Mouse (Mus musculus) adrenal gland, postnatal 14 days (tissue): ENCODE data around the gene Napa. TPM values are rescaled to one million over a fixed set of nuclear protein-coding genes. Genes with fewer than 3 reads are reported as not detected.

Experiments
- DNase-seq: peaks from one replicate; pipeline ENCODE4 v3.0.0; 2021; ENCODE audit warnings: mixed read lengths
- total RNA-seq: library from RNA; stranded (reverse); gene quantifications from 2 replicates; pipeline ENCODE4 v1.2.3, GENCODE M21; 2021

Gene Napa
- total RNA-seq, 1 experiment from 2014 or later = 128 TPM

GRCm38 (mm10) chr7:16132161-16132581 is 33.9 kb downstream of the Napa start:
- DNase-seq = no peak

- no peak for DNase-seq
Measured at GRCm38 (mm10) chr7:16132926-16133325, 34.7 kb downstream of the Napa start.

DNA sequence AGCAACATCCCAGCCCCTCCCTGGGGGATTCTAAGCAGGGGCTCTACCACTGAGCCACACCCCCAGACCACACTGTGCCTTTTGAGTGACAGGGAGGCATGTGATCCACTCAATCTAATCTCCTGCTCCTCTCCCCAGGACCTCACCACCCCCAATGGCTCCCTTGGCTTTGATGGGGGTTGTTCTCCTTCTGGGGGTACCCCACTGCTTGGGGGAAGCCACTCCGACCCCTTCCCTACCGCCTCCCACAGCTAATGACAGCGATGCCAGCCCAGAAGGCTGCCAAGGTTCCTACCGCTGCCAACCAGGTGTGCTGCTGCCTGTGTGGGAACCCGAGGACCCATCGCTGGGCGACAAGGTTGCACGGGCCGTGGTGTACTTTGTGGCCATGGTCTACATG is 35.4 kb downstream of the Napa start:
- no peak for DNase-seq

DNA sequence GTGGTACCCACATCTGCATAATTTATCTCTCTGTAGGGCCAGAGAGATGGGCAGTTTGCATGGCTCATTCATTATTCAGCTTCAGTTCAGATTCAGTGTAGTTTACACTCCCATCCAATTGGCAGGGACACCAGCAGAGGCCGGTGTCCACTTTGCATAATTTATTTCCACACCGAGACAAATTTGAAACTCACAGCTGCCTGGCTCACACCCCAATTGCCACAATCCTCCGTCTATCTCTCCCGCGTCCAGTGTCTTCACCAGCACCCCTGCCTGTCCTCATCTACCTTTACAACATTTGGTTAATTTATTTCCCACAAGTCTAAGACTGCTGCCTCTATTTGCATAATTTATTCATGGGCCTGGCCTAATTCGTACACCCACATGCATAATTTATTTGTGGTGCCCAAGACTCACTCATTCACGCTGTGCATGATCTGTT is 36.7 kb downstream of the Napa start:
- no peak for DNase-seq

DNA sequence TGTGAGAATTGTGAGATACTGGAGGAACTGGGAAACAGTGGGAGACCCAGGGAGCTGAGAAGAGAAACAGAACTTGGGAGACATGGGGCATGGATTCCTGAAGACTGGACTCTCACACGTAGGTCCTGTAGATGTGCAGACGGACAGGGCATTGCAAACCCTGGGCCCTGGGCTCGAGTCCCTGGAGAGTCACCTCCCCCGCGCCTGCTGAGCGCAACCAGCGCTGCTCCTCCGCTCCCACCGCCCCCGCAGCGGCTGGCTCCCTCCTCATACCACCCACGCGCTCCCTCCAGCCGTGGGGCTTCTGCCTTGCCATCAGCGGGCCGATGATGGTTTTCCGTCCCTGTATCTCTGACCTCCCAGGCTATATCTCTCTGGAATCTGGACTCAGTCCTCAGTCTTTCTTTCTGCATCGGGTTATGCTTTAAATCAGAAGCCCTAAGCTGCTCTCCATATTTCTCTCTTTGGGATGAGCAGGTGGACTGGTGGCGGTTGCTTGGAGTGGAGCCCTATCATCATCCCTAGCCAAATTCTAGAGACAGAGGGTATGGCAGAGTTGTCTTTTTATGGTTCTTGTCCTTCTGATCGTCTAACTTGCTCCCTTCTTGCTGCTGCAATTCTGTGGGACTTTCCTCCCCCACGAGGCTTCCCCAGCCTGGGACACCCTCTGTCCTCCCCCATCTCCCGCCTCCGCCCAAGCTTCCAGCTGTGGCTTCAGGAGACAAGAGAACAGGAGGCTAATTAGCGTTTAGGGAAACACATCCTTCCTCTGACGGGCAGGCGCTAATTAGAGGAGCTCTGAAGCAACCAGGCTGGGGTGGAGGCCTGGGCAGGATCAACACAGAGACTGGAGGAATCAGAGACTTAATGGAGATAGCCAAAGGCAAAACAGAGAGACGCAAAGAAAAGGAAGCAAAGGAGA is 48.5 kb downstream of the Napa start:
- DNase-seq = no peak

DNA sequence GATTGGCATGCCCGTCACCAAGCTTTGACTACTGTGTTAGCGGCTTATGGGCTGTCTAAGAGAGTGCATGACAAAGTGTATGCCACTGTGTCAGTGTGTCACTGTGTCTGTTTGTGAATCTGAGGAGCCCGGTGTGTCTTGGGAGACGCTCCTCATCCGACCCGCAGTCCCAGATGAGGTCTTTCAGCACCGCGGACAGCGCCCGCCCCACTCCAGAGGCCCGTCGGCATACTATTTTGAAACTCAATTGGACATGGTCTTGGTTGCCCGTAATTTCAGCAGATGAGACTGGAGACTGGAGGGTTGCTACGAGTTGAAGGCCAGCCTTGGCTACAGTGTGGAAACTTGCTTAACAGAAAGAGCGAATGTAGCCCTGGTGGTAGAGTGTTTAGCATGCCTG is 49.4 kb downstream of the Napa start:
- DNase-seq = peak; percentile 86

DNA sequence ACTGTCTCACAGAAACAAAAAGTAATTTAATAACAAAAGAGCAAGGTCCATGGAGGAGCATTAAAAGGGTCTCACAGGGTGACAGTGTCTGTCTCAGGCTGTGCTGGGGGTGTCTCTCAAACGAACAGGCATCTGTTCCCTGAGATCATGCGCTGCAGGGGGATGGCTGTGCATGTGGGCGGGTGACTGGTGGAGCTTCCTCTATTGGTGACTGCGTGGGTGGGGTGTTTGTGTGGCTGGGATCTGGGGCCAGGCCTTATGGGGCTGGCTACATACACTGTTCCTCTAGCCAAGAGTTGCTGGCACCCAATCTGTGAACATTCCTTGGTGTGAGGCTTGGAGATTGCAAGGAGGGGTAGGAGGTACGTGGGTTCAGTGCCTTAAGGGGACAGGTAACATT is 51.0 kb downstream of the Napa start:
- DNase-seq = peak; percentile 19

GRCm38 (mm10) chr7:16150191-16151145 is 52.2 kb downstream of the Napa start:
- DNase-seq = no peak

- DNase-seq = peak; percentile 73
Measured at GRCm38 (mm10) chr7:16153522-16153921, 55.3 kb downstream of the Napa start.

DNA sequence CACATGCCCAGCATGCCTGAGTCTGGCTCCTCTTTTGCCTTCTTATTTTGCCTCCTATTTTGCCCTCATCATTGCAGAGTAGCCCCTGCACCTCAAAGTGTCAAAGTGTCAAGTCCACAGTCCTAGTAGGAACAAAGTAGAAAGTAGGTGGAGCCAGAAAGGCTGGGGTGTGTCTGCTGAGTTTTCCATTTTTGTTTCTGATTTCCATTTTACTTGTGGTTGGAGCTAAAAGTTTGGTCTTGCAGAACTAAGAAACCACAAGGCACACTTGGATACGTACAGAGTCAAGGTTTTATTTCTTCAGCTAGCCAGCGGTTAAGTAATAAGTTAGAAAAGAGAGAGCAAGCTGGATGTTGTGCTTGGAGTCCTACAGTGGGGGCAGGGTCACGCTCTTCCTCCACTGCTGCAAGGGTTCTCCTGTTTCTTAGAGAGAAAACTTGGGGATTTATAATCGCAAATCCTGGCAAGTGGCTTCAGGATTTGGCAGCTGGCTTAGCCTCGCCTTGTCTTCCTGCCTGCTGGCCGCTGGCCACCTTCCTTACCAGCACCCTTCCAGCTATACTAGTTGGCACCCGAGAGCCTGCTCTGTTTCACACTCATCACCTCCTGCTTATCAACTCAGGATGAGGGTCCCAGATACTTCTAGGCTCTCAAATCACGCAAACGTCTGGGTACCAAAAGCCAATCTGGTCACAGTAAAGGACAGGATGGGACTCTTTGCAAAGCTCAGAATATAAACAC is 57.0 kb downstream of the Napa start:
- DNase-seq = no peak

- no peak for DNase-seq
Measured at GRCm38 (mm10) chr7:16156105-16156714, 58.0 kb downstream of the Napa start.

DNA sequence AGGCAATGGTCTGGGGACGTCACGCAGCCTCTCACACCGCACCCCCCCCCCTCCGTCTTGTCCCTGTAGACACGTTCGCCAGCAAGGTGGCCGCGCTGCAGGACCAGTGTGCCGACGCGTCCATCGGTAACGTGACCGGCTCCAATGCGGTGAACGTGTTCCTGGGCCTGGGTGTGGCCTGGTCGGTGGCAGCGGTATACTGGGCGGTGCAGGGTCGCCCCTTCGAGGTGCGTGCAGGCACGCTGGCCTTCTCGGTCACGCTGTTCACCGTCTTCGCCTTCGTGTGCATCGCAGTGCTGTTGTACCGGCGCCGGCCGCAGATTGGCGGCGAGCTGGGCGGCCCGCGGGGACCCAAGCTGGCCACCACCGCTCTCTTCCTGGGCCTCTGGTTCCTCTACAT is 60.5 kb downstream of the Napa start:
- no peak for DNase-seq

DNA sequence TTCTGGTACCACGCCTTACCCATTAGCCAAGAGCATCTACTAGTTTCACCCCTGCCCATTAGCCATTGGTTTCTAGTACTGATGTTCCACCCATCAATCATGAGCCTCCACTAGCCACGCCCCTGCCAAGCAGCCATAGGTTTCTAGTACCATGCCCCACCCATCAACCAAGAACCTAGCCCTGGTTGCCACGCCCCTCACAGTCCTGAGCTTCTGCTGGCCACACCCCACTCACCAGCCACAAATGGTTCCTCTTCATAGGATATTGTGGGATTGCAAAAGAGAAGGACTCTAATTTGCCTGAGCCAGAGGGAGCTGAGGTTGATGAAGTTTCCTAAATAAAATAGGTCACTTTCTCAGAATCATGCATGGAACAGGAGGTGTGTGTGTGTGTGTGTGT is 62.4 kb downstream of the Napa start:
- DNase-seq = no peak

DNA sequence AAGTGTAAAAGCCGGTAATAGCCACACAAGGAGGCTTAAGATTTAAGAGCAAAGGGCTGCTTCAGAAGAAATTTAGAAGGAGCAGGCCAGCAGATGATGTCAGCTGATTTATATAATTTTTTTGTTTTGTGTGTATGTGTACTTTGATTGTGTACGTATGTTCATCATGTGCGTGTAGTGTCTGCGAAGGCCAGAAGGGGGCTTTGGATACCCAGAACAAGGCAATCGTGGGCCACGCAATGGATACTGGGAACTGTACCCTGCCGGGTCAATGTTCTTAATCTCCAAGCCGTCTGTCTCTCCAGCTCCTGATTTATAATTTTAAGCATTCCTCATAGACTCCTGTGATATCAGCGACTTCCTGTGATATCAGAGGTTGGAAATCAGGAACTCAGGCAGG is 63.0 kb downstream of the Napa start:
- no peak for DNase-seq

- no peak for DNase-seq
Measured at GRCm38 (mm10) chr7:16162036-16162435, 63.8 kb downstream of the Napa start.

Other genes with a start within 250 kb of the Napa start
- not detected in 2 replicates for gene Crx, start 218.5 kb upstream of the Napa start, total RNA-seq
- not detected in 2 replicates for gene Crxos, start 215.8 kb upstream of the Napa start, total RNA-seq
- 191 and 202 TPM in 2 replicates for gene Selenow, start 176.1 kb upstream of the Napa start, total RNA-seq
- 196 and 213 TPM in 2 replicates for gene Nop53, start 152.4 kb upstream of the Napa start, total RNA-seq
- 119 and 121 TPM in 2 replicates for gene Ehd2, start 130.9 kb upstream of the Napa start, total RNA-seq
- 16.1 and 16.7 TPM in 2 replicates for gene Bicra, start 50.5 kb upstream of the Napa start, total RNA-seq
- 0.07 and 0.08 TPM in 2 replicates for gene Zfp541, start 36.6 kb upstream of the Napa start, total RNA-seq
- gene Kptn, start 21.4 kb downstream of the Napa start, total RNA-seq = 22.3 and 24.7 TPM in 2 replicates
- 3.6 and 4.1 TPM in 2 replicates for gene Slc8a2, start 31.4 kb downstream of the Napa start, total RNA-seq
- gene Meis3, start 76.6 kb downstream of the Napa start, total RNA-seq = 9.4 and 16.2 TPM in 2 replicates
- 12.3 and 13.7 TPM in 2 replicates for gene Dhx34, start 123.6 kb downstream of the Napa start, total RNA-seq
- gene C5ar2, start 145.7 kb downstream of the Napa start, total RNA-seq = 0.37 and 0.75 TPM in 2 replicates
- gene C5ar1, start 161.1 kb downstream of the Napa start, total RNA-seq = 3.3 and 5.5 TPM in 2 replicates
- 16.6 and 21.1 TPM in 2 replicates for gene Inafm1, start 175.2 kb downstream of the Napa start, total RNA-seq
- 68.1 and 75.4 TPM in 2 replicates for gene Ccdc9, start 188.3 kb downstream of the Napa start, total RNA-seq
- 5.8 and 11.6 TPM in 2 replicates for gene Bbc3, start 209.9 kb downstream of the Napa start, total RNA-seq